Mouse (Mus musculus) C2C12 (cell line): ENCODE measurements around the gene 2010111I01Rik. TPM values are rescaled to one million over a fixed set of nuclear protein-coding genes. Genes with fewer than 3 reads are reported as not detected.

Experiments
- H3K27me3 ChIP-seq: one replicate; pipeline ENCODE4 v1.6.1; 2011; ENCODE audit not compliant: control insufficient read depth, insufficient read depth, insufficient read length
- H3K36me3 ChIP-seq: one replicate; pipeline ENCODE4 v1.6.1; 2011; ENCODE audit not compliant: control insufficient read depth, insufficient read depth
- H3K4me3 ChIP-seq: one replicate; pipeline ENCODE4 v1.5.1; 2011; ENCODE audit warnings: mild to moderate bottlenecking, control low read depth; ENCODE audit not compliant: poor library complexity, insufficient read depth, severe bottlenecking
- H3K79me2 ChIP-seq: one replicate; pipeline ENCODE4 v1.6.1; 2011; ENCODE audit not compliant: control insufficient read depth, insufficient read depth
- H3K79me3 ChIP-seq: one replicate; pipeline ENCODE4 v1.6.1; 2011; ENCODE audit warnings: low read depth, control low read depth
- H3ac ChIP-seq: one replicate; pipeline ENCODE3; 2011; ENCODE audit warnings: low read depth; ENCODE audit not compliant: control insufficient read depth, insufficient read length
- CEBPB ChIP-seq: IDR thresholded peaks from one replicate; pipeline ENCODE4 v1.6.1; 2011; ENCODE audit warnings: low read depth, mild to moderate bottlenecking, control low read depth, moderate library complexity
- CTCF ChIP-seq: IDR thresholded peaks from one replicate; pipeline ENCODE4 v1.5.1; 2011; ENCODE audit not compliant: control insufficient read depth, insufficient read depth, insufficient read length
- FOSL1 ChIP-seq: IDR thresholded peaks from one replicate; pipeline ENCODE4 v1.8.0; 2011; ENCODE audit warnings: mild to moderate bottlenecking, low read length; ENCODE audit not compliant: poor library complexity, insufficient read depth, severe bottlenecking
- MAX ChIP-seq: IDR thresholded peaks from one replicate; pipeline ENCODE4 v1.6.1; 2011; ENCODE audit warnings: mild to moderate bottlenecking, control low read depth
- MYOD1 ChIP-seq: IDR thresholded peaks from one replicate; pipeline ENCODE4 v1.6.1; 2011; ENCODE audit warnings: low read depth; ENCODE audit not compliant: control insufficient read depth, insufficient read length
- MYOG ChIP-seq: IDR thresholded peaks from one replicate; pipeline ENCODE4 v1.6.1; 2011; ENCODE audit not compliant: control insufficient read depth, insufficient read length; ENCODE audit errors: extremely low read depth
- USF1 ChIP-seq: IDR thresholded peaks from one replicate; pipeline ENCODE4 v1.6.1; 2011; ENCODE audit warnings: low read depth, mild to moderate bottlenecking, control low read depth, moderate library complexity
- polyA plus RNA-seq: library from polyadenylated mRNA; unstranded; fragments of >200 nt; fragmentation: generic; extraction: Trizol; gene quantifications from one replicate; pipeline ENCODE4 v1.2.1, GENCODE M21; 2012; ENCODE audit warnings: missing spikeins

The 2010111I01Rik gene
- polyA plus RNA-seq, 1 experiment, result 91.7 TPM

DNA sequence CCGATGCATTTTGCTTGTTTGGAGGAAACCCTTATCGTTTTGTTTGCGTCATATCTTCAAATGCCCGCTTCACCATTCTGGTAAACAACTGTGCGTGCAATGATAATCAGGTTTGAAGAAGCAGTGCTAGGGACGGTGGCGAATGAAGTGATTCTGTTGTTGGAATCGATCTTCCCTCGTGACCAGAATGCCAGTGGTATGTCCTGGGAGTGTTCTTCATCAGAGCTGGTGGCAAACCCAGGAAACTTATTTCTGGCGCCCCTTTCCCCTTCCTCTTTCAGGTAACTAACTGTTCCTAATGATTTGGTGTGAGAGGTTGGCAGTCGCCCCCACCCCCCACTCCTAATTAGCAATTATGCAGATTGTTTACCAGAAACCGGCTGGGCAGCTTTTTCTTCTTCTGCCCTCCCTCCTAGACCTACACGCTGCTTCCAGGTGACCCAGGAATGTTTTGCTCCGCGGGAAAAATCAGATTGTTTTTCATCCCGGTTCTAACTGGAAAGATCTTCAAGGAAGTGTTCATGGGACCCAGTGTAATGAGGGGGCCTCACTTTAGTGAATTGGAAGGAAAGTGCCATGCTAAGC, 307.4 kb downstream of the 2010111I01Rik start:
- peaks cover 95% of the 10 kb centered on the region for H3K79me3 ChIP-seq
- TF ChIP-seq USF1 (no peak), MAX (no peak), MYOG (no peak), FOSL1 (no peak), MYOD1 (no peak), CTCF (no peak), CEBPB (no peak)
- peaks cover 50% of the 10 kb centered on the region for H3K36me3 ChIP-seq
- H3K4me3 ChIP-seq, result peak overlapping the region; percentile 38
- peaks cover 100% of the 10 kb centered on the region for H3K79me2 ChIP-seq
- H3K27me3 ChIP-seq, result no peaks in the 10 kb centered on the region
- no peak overlapping the region for H3ac ChIP-seq

DNA sequence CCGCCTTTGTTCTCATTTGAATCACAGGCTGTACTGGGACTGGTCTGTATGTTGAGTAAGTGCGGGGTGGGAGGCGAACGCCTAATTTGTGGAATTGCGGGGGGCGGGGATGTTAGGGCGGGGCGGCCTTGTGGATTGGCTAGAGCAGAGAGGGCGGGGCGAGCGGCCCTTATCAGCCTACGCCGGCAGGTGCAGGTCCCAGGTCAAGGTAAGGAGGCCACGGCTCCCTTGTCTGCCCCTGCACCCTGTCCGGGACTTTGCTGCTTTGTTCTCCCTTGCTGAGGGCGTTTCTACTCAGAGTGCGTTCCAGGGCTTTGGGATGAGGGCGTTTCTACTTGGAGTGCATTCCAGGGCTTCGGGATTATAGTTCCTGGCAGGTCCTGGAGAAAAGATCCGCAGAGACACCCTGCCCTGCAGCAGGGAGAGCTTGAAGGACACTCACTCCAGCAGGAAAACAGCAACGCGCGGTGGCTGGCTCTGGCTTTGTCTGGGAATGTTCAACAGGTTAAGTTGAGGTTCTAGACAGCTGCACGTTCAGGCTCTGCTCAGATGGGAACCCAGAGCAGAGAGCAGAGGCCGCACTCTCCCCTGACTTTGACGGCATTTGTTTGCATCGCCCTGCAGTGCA, 308.0 kb downstream of the 2010111I01Rik start:
- Histone ChIP-seq H3K27me3 (no peaks in the 10 kb centered on the region), H3K4me3 (peak overlapping the region; percentile 38), H3K79me3 (peaks cover 95% of the 10 kb centered on the region), H3K36me3 (peaks cover 50% of the 10 kb centered on the region), H3ac (peak overlapping the region; percentile 58), H3K79me2 (peaks cover 100% of the 10 kb centered on the region)
- TF ChIP-seq MYOG, result no peak
- no peak for TF ChIP-seq MAX
- TF ChIP-seq FOSL1, result no peak
- no peak for TF ChIP-seq MYOD1
- TF ChIP-seq USF1, result no peak
- no peak for TF ChIP-seq CEBPB
- TF ChIP-seq CTCF, result no peak

DNA sequence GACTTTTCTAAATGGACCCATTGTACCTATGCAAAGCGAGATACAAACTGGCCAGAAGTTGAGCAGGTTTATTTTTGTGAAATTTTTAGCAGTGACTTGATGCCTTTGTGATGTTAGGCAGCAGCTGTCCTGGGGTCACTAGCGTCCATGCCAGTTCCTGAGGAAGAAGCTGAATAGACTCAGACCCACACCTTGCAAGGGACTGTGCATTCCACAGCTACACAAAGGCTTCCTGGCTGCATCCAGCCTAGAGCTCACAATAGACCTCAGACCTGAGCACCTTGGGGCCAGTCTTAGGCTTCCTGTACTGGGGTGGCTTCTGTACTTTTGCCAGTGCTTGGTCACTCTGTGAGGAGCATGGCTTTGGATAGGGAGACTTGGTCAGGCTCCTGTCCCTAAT, 309.2 kb downstream of the 2010111I01Rik start:
- Histone ChIP-seq H3K79me3 (peaks cover 94% of the 10 kb centered on the region), H3ac (peak overlapping the region; percentile 32), H3K27me3 (no peaks in the 10 kb centered on the region), H3K79me2 (peaks cover 100% of the 10 kb centered on the region), H3K36me3 (peaks cover 49% of the 10 kb centered on the region), H3K4me3 (peak overlapping the region; percentile 28)
- TF ChIP-seq FOSL1, result no peak
- no peak for TF ChIP-seq MYOD1
- no peak for TF ChIP-seq CTCF

DNA sequence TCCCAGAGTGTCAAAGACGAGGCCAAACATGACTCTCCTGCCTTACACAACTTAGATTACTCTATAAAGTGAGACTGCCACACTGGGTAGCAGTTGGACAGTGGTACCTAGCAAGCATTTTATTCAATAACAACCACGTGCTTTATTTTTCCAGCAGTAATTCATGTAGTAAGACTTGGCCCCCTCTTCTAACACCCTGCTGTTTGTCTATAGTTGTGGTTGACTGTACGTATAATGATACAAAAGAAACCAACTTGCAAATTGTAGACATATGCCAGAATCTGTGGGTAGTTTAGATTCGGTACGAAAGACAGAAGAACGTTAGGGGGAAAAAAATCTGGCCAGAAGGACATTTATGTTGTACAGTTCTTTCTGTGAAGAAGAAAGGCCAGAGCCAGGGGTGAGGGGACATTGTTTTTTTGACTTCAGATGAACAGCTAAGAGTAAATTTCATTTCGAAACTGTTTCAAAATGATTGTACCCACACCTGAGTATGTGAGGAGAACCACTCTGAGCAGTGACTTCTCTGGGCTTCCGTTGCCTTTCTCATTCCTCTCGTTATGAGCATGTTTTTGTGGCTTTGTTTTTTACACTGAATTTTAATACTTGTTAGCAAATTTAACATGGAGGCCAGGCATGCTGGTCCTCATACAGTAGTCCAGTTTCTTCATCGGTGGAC, 309.9 kb downstream of the 2010111I01Rik start:
- Histone ChIP-seq H3K36me3 (peaks cover 45% of the 10 kb centered on the region), H3K27me3 (no peaks in the 10 kb centered on the region), H3K4me3 (peak overlapping the region; percentile 28), H3ac (peak overlapping the region; percentile 53), H3K79me3 (peaks cover 95% of the 10 kb centered on the region), H3K79me2 (peaks cover 100% of the 10 kb centered on the region)
- TF ChIP-seq CTCF, result no peak
- no peak for TF ChIP-seq MYOD1
- no peak for TF ChIP-seq MAX
- no peak for TF ChIP-seq FOSL1
- TF ChIP-seq CEBPB, result no peak
- no peak for TF ChIP-seq USF1
- no peak for TF ChIP-seq MYOG

DNA sequence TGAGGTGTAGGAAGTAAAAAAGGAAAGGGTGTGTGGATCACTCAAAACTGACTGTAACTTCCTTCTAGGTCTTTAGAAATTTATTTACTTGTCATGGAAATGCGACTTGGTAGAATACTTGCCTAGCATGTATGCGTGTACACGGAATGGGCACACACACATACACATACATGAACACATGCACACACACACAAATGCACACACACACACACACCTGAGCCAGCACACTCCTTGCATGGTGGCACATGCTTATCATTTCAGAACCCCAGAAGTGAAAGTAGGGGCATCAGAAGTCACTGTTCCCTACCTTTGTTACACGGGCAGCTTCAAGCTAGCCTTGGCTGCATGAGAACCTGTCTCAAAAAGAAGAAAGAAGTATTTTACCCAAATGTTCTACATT, 311.7 kb downstream of the 2010111I01Rik start:
- Histone ChIP-seq H3K27me3 (no peaks in the 10 kb centered on the region), H3K4me3 (peak overlapping the region; percentile 3), H3ac (peak overlapping the region; percentile 3), H3K79me3 (peaks cover 96% of the 10 kb centered on the region), H3K79me2 (peaks cover 100% of the 10 kb centered on the region), H3K36me3 (peaks cover 54% of the 10 kb centered on the region)
- TF ChIP-seq MYOG (no peak), CEBPB (no peak), MYOD1 (no peak)

DNA sequence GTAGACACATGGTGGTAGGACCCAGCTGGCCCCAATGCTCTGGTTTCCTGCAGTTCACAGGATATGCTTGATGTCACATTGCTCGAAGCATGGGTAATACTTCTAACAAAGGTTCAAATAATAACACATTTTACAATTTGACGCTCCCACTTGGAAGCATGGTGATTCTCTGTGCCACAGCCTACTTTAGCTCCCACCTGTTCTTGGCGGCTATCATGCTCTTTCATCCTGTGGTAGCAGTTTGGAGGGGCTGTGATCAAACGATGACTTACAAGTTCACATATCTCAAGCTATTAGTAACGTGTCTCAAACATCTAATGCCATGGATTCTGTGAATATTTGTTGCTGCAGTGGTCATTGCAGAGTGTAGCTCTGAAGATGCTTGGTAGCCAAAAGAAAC, 312.6 kb downstream of the 2010111I01Rik start:
- peaks cover 96% of the 10 kb centered on the region for H3K79me3 ChIP-seq
- peaks cover 63% of the 10 kb centered on the region for H3K36me3 ChIP-seq
- no peak for TF ChIP-seq CTCF
- TF ChIP-seq MYOD1, result peak; percentile 74
- H3K4me3 ChIP-seq, result no peak overlapping the region
- H3K27me3 ChIP-seq, result no peaks in the 10 kb centered on the region
- no peak overlapping the region for H3ac ChIP-seq
- H3K79me2 ChIP-seq, result peaks cover 100% of the 10 kb centered on the region
